Mouse (Mus musculus) urinary bladder, adult 2 months (tissue): ENCODE results near the gene Ddx39b. TPM values are rescaled to one million over a fixed set of nuclear protein-coding genes. Genes with fewer than 3 reads are reported as not detected.
A peak's percentile ranks its signal among the peaks of the same experiment; 100 is the strongest.

ENCODE experiments used
- DNase-seq: peaks from one replicate; pipeline ENCODE4 v3.0.0; 2022; ENCODE audit warnings: low spot score
- polyA plus RNA-seq: library from polyadenylated mRNA; depleted of rRNA; stranded (reverse); fragments of >200 nt; gene quantifications from 2 replicates; pipeline ENCODE4 v1.2.3, GENCODE M21; 2012; rRNA removed

Gene Ddx39b
- polyA plus RNA-seq = 314 and 350 TPM in 2 replicates

GRCm38 (mm10) chr17:35241305-35242014, at the start of gene Ddx39b:
Ddx39b (plus strand) TSS chr17:35241746.
- peak; percentile 96 for DNase-seq

DNA sequence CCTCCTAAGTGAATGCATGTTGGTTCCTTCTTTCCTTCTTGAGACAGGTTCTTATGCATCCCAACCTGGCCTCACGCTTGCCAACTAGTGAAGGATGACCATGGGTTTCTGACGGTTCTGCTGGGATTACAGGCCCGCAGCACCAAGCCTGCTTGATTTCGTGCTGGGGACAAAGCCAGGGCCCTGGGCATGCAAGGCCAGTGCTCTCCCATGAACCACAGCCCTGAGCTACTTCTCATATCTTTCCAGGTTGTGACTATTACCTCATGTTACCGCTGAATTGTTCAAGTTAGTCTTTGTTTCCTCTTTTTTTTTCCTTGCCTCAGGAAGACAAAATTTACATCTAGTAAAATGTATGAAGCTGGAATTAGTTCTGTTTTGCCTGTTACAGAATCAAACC, 48.6 kb upstream of the Ddx39b start:
- no peak for DNase-seq

- no peak for DNase-seq
Observed at GRCm38 (mm10) chr17:35193881-35194843, 47.4 kb upstream of the Ddx39b start, which contains the start of gene Ltb. Ltb (plus strand) TSS chr17:35194439.

DNA sequence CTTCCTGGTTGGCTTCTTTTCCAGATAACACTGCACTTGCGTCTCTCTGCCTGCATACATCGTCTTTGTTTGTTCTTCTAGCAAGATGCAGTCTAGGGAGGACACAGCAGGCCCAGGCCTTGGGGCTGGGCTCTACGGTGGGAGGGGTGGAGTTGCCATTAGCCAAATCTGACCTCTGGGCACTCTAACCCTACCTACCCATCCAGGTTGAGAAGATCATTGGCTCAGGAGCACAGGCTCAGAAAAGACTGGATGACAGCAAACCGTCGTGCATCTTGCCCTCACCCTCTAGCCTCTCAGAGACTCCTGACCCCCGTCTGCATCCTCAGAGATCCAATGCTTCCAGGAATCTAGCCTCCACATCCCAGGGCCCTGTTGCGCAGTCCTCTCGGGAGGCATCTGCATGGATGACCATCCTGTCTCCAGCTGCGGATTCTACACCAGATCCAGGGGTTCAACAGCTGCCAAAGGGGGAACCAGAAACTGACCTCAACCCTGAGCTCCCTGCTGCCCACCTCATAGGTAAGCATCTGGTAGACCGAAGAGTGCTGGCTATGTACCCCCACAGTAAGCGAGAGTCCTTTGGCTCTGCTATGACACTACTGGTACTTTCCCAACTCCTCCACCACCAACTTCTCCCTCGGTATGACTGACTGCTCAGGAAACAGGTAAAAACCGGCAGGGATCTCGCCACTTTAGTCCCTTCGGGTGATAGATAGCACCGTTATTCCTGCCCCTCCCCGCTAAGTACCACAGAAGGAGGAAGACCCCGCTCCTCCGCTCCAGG, 46.5 kb upstream of the Ddx39b start:
- no peak for DNase-seq

DNA sequence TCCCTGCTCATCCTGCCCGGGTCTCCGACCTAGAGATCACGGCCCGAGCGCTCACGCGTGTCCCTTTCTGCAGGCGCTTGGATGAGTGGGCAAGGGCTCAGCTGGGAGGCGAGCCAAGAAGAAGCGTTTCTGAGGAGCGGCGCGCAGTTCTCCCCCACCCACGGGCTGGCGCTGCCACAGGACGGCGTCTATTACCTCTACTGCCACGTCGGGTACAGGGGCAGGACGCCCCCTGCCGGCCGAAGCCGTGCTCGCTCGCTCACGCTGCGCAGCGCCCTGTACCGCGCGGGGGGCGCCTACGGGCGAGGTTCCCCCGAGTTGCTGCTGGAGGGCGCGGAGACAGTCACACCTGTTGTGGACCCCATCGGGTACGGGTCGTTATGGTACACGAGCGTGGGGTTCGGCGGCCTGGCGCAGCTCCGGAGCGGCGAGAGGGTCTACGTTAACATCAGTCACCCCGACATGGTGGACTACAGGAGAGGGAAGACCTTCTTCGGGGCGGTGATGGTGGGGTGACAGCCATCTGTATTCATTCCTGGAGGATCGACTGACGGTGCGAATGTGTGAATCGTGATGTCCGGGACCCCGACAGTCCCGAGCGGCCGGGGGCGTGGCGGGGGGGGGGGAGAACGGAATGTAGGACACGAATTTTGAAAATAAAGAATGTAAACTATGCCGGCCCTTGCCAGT, 45.8 kb upstream of the Ddx39b start:
- DNase-seq = peak; percentile 72

DNA sequence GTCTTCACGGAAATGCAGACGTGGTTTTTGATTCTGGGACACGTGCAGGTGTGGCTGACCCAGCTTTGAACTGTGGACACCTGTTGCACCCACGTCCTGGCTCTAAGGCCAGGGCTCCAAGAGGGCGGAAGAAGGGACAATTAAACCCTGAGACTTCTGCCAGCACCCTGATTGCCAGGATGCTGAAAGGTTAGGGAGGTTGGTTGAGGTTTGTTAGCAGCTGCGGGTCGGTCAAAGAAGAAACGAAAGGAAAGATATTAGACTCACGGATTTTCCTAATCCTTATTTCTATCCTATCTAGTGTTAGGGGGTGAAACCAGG, 45.3 kb upstream of the Ddx39b start:
- DNase-seq = no peak

DNA sequence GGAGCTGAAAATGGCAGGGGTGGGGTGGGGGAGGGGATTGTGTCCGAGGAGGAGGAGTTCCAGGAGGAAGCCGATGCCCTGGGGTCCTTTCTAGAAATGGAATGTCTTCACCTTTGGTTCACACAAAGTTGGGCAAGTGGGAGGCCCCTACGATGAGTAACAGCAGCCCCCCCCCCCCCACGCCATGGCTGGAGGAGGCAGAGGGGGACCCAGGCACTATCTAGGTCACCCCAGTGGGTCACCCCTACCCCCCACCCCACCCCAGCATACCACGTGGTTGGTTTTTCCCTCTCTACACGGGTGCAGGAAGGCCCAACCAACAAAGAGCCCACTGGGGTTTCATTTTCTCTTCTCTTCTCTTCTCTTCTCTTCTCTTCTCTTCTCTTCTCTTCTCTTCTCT, 44.4 kb upstream of the Ddx39b start:
- DNase-seq = no peak

- DNase-seq = no peak
Observed at GRCm38 (mm10) chr17:35198029-35198428, 43.5 kb upstream of the Ddx39b start.

- DNase-seq = no peak
Observed at GRCm38 (mm10) chr17:35198946-35199345, 42.6 kb upstream of the Ddx39b start.

DNA sequence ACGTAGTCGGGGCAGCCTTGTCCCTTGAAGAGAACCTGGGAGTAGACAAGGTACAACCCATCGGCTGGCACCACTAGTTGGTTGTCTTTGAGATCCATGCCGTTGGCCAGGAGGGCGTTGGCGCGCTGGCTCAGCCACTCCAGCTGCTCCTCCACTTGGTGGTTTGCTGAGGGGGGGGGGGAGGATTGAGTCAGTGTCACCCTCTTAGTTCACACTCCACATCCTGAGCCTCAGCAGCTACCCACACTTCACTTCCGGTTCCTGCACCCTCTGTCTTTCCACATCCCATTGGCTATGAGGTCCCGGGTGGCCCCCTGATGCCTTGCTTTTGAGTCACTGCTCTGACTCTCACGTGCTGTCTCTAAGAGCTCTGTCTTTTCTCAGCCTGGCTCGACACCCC, 41.1 kb upstream of the Ddx39b start:
- DNase-seq = no peak

- DNase-seq = no peak
Observed at GRCm38 (mm10) chr17:35201128-35201527, 40.4 kb upstream of the Ddx39b start.

DNA sequence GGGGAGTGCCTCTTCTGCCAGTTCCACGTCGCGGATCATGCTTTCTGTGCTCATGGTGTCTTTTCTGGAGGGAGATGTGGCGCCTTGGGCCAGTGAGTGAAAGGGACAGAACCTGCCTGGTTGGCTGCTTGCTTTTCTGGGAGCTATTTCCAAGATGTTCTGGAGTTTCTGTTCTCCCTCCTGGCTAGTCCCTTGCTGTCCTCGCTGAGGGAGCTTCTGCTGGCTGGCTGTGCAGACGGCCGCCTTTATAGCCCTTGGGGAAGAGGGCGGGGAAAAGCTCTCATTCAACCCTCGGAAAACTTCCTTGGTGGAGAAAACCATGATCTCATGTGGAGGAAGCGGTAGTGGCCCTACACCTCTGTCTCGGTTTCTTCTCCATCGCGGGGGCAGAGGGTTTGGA, 39.8 kb upstream of the Ddx39b start, which contains the start of gene Tnf:
Gene Tnf, minus strand, starts transcription at position 221 of the 400 bp plus-strand sequence.
- no peak for DNase-seq

DNA sequence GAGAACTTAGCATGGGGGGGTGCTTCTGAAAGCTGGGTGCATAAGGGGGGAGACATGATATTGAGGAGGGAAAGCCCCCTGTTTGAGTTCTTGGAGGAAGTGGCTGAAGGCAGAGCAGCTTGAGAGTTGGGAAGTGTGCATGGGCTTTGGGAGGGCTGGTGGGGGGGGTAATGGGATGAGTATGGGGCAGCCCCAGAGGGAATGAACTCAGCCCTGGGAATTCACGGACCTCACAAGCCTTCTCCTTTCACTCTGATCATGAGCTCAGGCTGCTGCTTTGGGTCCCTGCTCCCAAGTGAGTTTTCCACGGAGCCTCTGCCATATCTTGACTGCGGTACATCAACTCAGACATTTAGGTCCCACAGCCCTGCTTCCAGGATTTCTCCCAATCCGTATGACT, 39.1 kb upstream of the Ddx39b start:
- DNase-seq = no peak

- DNase-seq = no peak
Observed at GRCm38 (mm10) chr17:35204494-35205379, 36.8 kb upstream of the Ddx39b start, which contains the start of gene Lta. Lta (minus strand) TSS chr17:35205351.

- DNase-seq = no peak
Observed at GRCm38 (mm10) chr17:35205380-35205769, 36.2 kb upstream of the Ddx39b start.

DNA sequence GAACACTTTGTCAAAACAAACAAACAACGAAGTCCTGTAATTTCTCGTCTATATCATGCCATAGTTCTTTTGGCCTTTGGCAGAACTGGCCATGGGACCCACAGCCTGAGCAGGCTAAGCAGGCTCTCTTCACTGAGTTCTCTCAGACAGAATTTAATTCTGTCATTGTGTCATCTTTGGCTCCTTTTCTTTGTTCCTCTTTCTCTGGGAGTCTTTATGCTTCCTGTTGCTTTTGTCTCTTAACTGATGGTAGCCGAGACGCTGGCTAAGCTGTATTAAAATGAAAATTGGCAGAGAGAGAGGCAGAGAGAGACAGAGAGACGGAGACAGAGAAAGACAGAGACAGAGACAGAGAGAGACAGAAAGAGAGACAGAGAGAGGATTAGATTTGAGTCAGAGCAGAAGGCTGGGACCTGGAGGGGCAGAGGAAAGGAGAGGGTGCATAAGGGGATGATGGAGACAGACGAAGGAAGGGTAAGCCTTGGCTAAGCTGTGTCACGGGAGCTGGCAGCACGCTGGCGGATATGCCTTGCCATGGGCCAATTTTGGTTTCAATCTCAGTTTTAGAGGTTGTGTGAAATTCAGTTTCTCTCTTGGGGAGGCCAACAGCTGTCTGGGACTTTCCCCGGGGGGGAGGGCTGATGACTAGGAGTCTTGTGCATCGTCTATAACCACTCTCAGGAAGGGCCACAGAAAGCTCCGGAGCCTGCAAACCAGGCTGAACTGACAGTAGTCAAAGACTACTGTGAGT, 31.6 kb upstream of the Ddx39b start:
- no peak for DNase-seq

DNA sequence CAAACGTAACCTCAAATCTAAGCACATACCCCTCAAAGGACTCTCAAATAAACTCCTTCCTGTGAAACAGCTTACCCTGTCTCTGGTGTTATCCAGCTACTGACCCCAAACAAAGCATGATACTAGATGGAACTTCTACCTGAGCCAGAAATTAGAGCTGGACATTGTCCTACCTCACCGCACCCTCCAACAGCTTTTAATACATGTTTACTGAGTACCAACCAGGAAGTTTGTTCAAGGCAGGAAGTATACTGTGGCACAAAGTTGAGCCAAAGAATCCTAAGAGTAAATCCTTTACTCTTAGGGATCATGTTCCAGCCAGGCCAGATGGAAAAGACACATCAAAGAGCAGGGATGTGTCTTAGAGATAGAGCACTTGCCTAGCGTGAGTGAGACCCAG, 31.0 kb upstream of the Ddx39b start:
- DNase-seq = no peak

- DNase-seq = no peak
Observed at GRCm38 (mm10) chr17:35213071-35213470, 28.5 kb upstream of the Ddx39b start.

- DNase-seq = no peak
Observed at GRCm38 (mm10) chr17:35218516-35219193, 22.9 kb upstream of the Ddx39b start.
